Mouse (Mus musculus): ENCODE results near the gene Gm11937.

Gene Gm11937

GRCm38 (mm10) chr11:99581564-99581963 is 28.4 kb downstream of the Gm11937 start:
- DNase-seq (ENCODE audit: low read depth in 1 of 2, low spot score in 2 of 2): no peak

GRCm38 (mm10) chr11:99581051-99581450 is 28.9 kb downstream of the Gm11937 start:
- DNase-seq (ENCODE audit: low read depth in 1 of 2, low spot score in 2 of 2): no peak

GRCm38 (mm10) chr11:99580636-99581035 is 29.4 kb downstream of the Gm11937 start, which contains the start of gene Krtap1-5:
Krtap1-5 (minus strand) TSS chr11:99581016.
- DNase-seq (ENCODE audit: low read depth in 1 of 2, low spot score in 2 of 2): no peak

GRCm38 (mm10) chr11:99574106-99574505 is 35.9 kb downstream of the Gm11937 start:
- peak in 1 of 2 experiments; percentile 23 for DNase-seq (ENCODE audit: low read depth in 1 of 2, low spot score in 2 of 2)

GRCm38 (mm10) chr11:99573164-99573563 is 36.8 kb downstream of the Gm11937 start:
- DNase-seq (ENCODE audit: low read depth in 1 of 2, low spot score in 2 of 2): no peak

GRCm38 (mm10) chr11:99566530-99566929 is 43.5 kb downstream of the Gm11937 start, which contains the start of gene Krtap3-1:
Krtap3-1 (minus strand) TSS chr11:99566630.
- no peak for DNase-seq (ENCODE audit: low read depth in 1 of 2, low spot score in 2 of 2)

GRCm38 (mm10) chr11:99562580-99562979 is 47.4 kb downstream of the Gm11937 start:
- DNase-seq (ENCODE audit: low read depth in 1 of 2, low spot score in 2 of 2): no peak
